Mouse (Mus musculus) NIH3T3 (cell line): Measurements from ENCODE around the gene Cdhr4.

Experiments
- DNase-seq: peaks from one replicate; pipeline ENCODE4 v3.0.0-alpha.2; 2012; ENCODE audit warnings: low read depth

Gene Cdhr4

GRCm38 (mm10) chr9:107992197-107992596 is at the start of gene Cdhr4:
Cdhr4 (plus strand) TSS chr9:107992497.
- peak; percentile 47 for DNase-seq

- DNase-seq = no peak
These were observed 44.8 kb upstream of the Cdhr4 start for GRCm38 (mm10) chr9:107947241-107948194.

GRCm38 (mm10) chr9:107949184-107949921 is 42.9 kb upstream of the Cdhr4 start:
- no peak for DNase-seq

- DNase-seq = no peak
These were observed 42.4 kb upstream of the Cdhr4 start, which contains the start of gene Traip for GRCm38 (mm10) chr9:107949922-107950235. Traip (plus strand) TSS chr9:107950136.

- DNase-seq = peak; percentile 93
These were observed 41.6 kb upstream of the Cdhr4 start for GRCm38 (mm10) chr9:107950460-107951355.

- peak; percentile 87 for DNase-seq
These were observed 36.5 kb upstream of the Cdhr4 start for GRCm38 (mm10) chr9:107955613-107956289.

GRCm38 (mm10) chr9:107957141-107957540 is 35.2 kb upstream of the Cdhr4 start:
- no peak for DNase-seq

- no peak for DNase-seq
These were observed 32.4 kb upstream of the Cdhr4 start for GRCm38 (mm10) chr9:107959896-107960295.

- DNase-seq = no peak
These were observed 31.4 kb upstream of the Cdhr4 start for GRCm38 (mm10) chr9:107960928-107961327.

GRCm38 (mm10) chr9:107961351-107961762 is 30.9 kb upstream of the Cdhr4 start:
- no peak for DNase-seq

GRCm38 (mm10) chr9:107961881-107962280 is 30.4 kb upstream of the Cdhr4 start:
- peak; percentile 83 for DNase-seq

- DNase-seq = no peak
These were observed 29.4 kb upstream of the Cdhr4 start for GRCm38 (mm10) chr9:107962916-107963315.

GRCm38 (mm10) chr9:107963700-107964099 is 28.6 kb upstream of the Cdhr4 start:
- peak; percentile 93 for DNase-seq

GRCm38 (mm10) chr9:107964681-107965080 is 27.6 kb upstream of the Cdhr4 start:
- DNase-seq = no peak

- no peak for DNase-seq
These were observed 25.6 kb upstream of the Cdhr4 start for GRCm38 (mm10) chr9:107966676-107967075.

- no peak for DNase-seq
These were observed 24.9 kb upstream of the Cdhr4 start for GRCm38 (mm10) chr9:107967437-107967836.

- no peak for DNase-seq
These were observed 23.8 kb upstream of the Cdhr4 start for GRCm38 (mm10) chr9:107968531-107968930.

GRCm38 (mm10) chr9:107970311-107970710 is 22.0 kb upstream of the Cdhr4 start:
- DNase-seq = no peak

GRCm38 (mm10) chr9:107971690-107972541 is 20.4 kb upstream of the Cdhr4 start:
- DNase-seq = no peak

GRCm38 (mm10) chr9:107974491-107975171 is 17.7 kb upstream of the Cdhr4 start:
- peak; percentile 16 for DNase-seq
